Mouse (Mus musculus) kidney, postnatal 0 days (tissue): ENCODE measurements around the gene Slc9b1. TPM values are rescaled to one million over a fixed set of nuclear protein-coding genes. Genes with fewer than 3 reads are reported as not detected.

Source experiments
- ATAC-seq: fragments of 200-750 bp; cut with Nextera tagmentation; replicated peaks from 2 replicates; pipeline ENCODE4 v1.8.0; 2017; ENCODE audit warnings: low read depth, moderate number of reproducible peaks, moderate TSS enrichment, moderate library complexity; ENCODE audit not compliant: low FRiP score
- DNase-seq: peaks from one replicate; pipeline ENCODE4 v3.0.0-alpha.2; 2016; ENCODE audit warnings: low spot score
- H3K27ac ChIP-seq: fragments of 300-500 bp; sonication (generic); 2 replicates; pipeline ENCODE4 v1.5.1; 2014; ENCODE audit warnings: mild to moderate bottlenecking
- H3K27me3 ChIP-seq: fragments of 300-500 bp; sonication (generic); 2 replicates; pipeline ENCODE4 v1.6.1; 2014; ENCODE audit warnings: low read length, mixed read lengths; ENCODE audit not compliant: insufficient read depth
- H3K36me3 ChIP-seq: fragments of 300-500 bp; sonication (generic); 2 replicates; pipeline ENCODE4 v1.6.1; 2014; ENCODE audit warnings: low read length, mixed read lengths; ENCODE audit not compliant: insufficient read depth
- H3K4me1 ChIP-seq: fragments of 300-500 bp; sonication (generic); replicated peaks from 2 replicates; pipeline ENCODE4 v1.6.1; 2014; ENCODE audit warnings: antibody characterized with exemption, low read length, mixed read lengths; ENCODE audit not compliant: insufficient read depth
- H3K4me2 ChIP-seq: fragments of 300-500 bp; sonication (generic); 2 replicates; pipeline ENCODE4 v1.6.1; 2014; ENCODE audit warnings: mild to moderate bottlenecking, low read length, moderate library complexity, mixed read lengths
- H3K4me3 ChIP-seq: fragments of 300-500 bp; sonication (generic); replicated peaks from 2 replicates; pipeline ENCODE4 v1.5.1; 2014; ENCODE audit warnings: low read depth, low read length
- H3K9ac ChIP-seq: fragments of 300-500 bp; sonication (generic); 2 replicates; pipeline ENCODE4 v1.6.1; 2014; ENCODE audit warnings: low read depth, low read length
- H3K9me3 ChIP-seq: fragments of 300-500 bp; sonication (generic); replicated peaks from 2 replicates; pipeline ENCODE4 v1.6.1; 2016; ENCODE audit warnings: low read length, inconsistent platforms, mixed read lengths
- CTCF ChIP-seq: IDR thresholded peaks from 2 replicates; pipeline ENCODE4 v1.5.1; 2016; ENCODE audit warnings: antibody characterized with exemption, low read depth, mild to moderate bottlenecking, moderate library complexity
- WGBS: fragments of 180-500 bp; shearing (Covaris S2); extraction: QIAGEN DNeasy Blood & Tissue Kit; methylation state at CpG from one replicate; pipeline ENCODE4 v1.1.7; 2014; 5-methylcytosine and 5-hydroxymethylcytosine counted together
- polyA plus RNA-seq: library from polyadenylated mRNA; unstranded; fragments of >200 nt; fragmentation: Nextera tagmentation; extraction: Ambion mirVana; gene quantifications from 2 replicates; pipeline ENCODE4 v1.2.1, GENCODE M21; 2015

Slc9b1 gene
- polyA plus RNA-seq, 1 experiment from 2014 or later = 0.25 TPM

GRCm38 (mm10) chr3:135312916-135313491 is 34.8 kb upstream of the Slc9b1 start:
- ATAC-seq = no peak
- Histone ChIP-seq H3K27ac (no peak overlapping the region), H3K9me3 (no peaks in the 10 kb centered on the region), H3K4me1 (no peaks in the 10 kb centered on the region), H3K4me3 (no peak overlapping the region), H3K4me2 (no peak overlapping the region), H3K27me3 (no peaks in the 10 kb centered on the region), H3K9ac (no peak overlapping the region), H3K36me3 (no peaks in the 10 kb centered on the region)
- peak; percentile 14; the same call in 1 of the 2 replicates for TF ChIP-seq CTCF
- DNase-seq = no peak
- WGBS = 41% methylated on average over 2 of the region's 2 CpGs

DNA sequence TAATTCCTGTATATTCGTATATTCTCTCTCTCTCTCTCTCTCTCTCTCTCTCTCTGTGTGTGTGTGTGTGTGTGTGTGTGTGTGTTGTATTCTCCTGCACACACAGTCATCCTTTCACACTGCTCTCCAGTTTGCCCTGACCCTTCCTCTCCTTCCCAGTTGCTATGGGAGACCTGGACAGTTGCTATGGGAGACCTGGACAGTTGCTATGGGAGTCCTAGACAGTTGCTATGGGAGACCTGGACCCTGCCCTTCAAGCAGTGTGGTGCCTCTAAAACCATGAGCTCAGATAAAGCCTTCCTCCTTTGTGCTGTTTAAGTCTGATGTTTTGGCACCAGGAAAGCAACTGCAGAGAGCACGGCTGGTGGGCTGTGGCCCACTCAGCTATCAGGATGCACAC is 34.1 kb upstream of the Slc9b1 start:
- H3K9ac ChIP-seq = no peak overlapping the region
- H3K4me3 ChIP-seq = no peak overlapping the region
- no peak for TF ChIP-seq CTCF
- no peak overlapping the region for H3K4me2 ChIP-seq
- H3K36me3 ChIP-seq = no peaks in the 10 kb centered on the region
- no peaks in the 10 kb centered on the region for H3K4me1 ChIP-seq
- no peaks in the 10 kb centered on the region for H3K9me3 ChIP-seq
- no peak overlapping the region for H3K27ac ChIP-seq
- ATAC-seq (no peak), DNase-seq (no peak)
- 83% methylated on average over 2 of the region's 2 CpGs for WGBS
- no peaks in the 10 kb centered on the region for H3K27me3 ChIP-seq

DNA sequence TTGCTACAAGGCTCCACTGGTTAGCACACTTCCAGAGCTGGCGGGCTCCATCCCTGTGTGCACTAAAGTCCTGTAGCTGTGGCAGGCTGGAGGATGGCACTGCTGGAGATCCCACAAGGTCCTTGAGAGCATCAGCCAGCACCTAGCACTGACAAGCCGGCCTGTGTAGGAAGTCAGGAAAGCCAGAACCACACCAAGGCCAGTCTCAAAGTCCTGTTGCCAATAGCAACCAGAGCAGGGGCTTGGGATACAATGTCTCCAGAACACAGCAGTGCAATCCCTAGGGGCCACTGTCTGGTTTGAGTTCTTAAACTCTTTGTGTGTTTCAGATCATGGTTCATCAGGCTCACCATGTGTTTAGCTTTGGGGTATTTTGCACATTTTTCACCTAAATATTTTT is 33.0 kb upstream of the Slc9b1 start:
- no peak for DNase-seq
- no peak overlapping the region for H3K4me3 ChIP-seq
- H3K4me2 ChIP-seq = no peak overlapping the region
- H3K9ac ChIP-seq = no peak overlapping the region
- H3K27me3 ChIP-seq = no peaks in the 10 kb centered on the region
- no peaks in the 10 kb centered on the region for H3K36me3 ChIP-seq
- H3K27ac ChIP-seq = no peak overlapping the region
- no peak for TF ChIP-seq CTCF
- WGBS = 75% methylated on average over 2 of the region's 2 CpGs
- no peak for ATAC-seq
- no peaks in the 10 kb centered on the region for H3K9me3 ChIP-seq
- H3K4me1 ChIP-seq = no peaks in the 10 kb centered on the region

- Histone ChIP-seq H3K4me1 (no peaks in the 10 kb centered on the region), H3K9me3 (no peaks in the 10 kb centered on the region), H3K27me3 (no peaks in the 10 kb centered on the region), H3K36me3 (no peaks in the 10 kb centered on the region), H3K4me2 (no peak overlapping the region), H3K4me3 (no peak overlapping the region), H3K27ac (no peak overlapping the region), H3K9ac (no peak overlapping the region)
- DNase-seq = no peak
- TF ChIP-seq CTCF = no peak; the same call in 1 of the 2 replicates
- ATAC-seq = no peak
- WGBS = 92% methylated on average over 9 of the region's 9 CpGs
These were observed 32.0 kb upstream of the Slc9b1 start for GRCm38 (mm10) chr3:135315720-135316425.

- H3K9ac ChIP-seq = no peak overlapping the region
- H3K4me3 ChIP-seq = no peak overlapping the region
- H3K9me3 ChIP-seq = no peaks in the 10 kb centered on the region
- H3K36me3 ChIP-seq = no peaks in the 10 kb centered on the region
- no peak overlapping the region for H3K27ac ChIP-seq
- ATAC-seq (no peak), DNase-seq (no peak)
- H3K4me2 ChIP-seq = no peak overlapping the region
- no peaks in the 10 kb centered on the region for H3K4me1 ChIP-seq
- no peak for TF ChIP-seq CTCF
- WGBS = 88% methylated on average over 11 of the region's 11 CpGs
- no peaks in the 10 kb centered on the region for H3K27me3 ChIP-seq
These were observed 29.5 kb upstream of the Slc9b1 start for GRCm38 (mm10) chr3:135318331-135318730.

GRCm38 (mm10) chr3:135324354-135324753 is 23.5 kb upstream of the Slc9b1 start:
- Histone ChIP-seq H3K4me3 (no peak overlapping the region), H3K9me3 (no peaks in the 10 kb centered on the region), H3K4me1 (no peaks in the 10 kb centered on the region), H3K27ac (no peak overlapping the region), H3K9ac (no peak overlapping the region), H3K36me3 (no peaks in the 10 kb centered on the region), H3K27me3 (no peaks in the 10 kb centered on the region), H3K4me2 (no peak overlapping the region)
- ATAC-seq (no peak), DNase-seq (no peak)
- WGBS = 49% methylated on average over 6 of the region's 6 CpGs
- TF ChIP-seq CTCF = no peak
